Mouse (Mus musculus): ENCODE results near the gene Gcnt3.

The Gcnt3 gene

GRCm38 (mm10) chr9:70037988-70038387, at the start of gene Gcnt3:
Gcnt3 (minus strand) TSS chr9:70038088.
- no peak for DNase-seq (ENCODE audit: low spot score)

GRCm38 (mm10) chr9:70087379-70087778, 49.5 kb upstream of the Gcnt3 start:
- DNase-seq (ENCODE audit: low spot score) = no peak

- no peak for DNase-seq (ENCODE audit: low spot score)
Observed at GRCm38 (mm10) chr9:70086091-70086490, 48.2 kb upstream of the Gcnt3 start.

GRCm38 (mm10) chr9:70084107-70084506, 46.2 kb upstream of the Gcnt3 start:
- no peak for DNase-seq (ENCODE audit: low spot score)

- no peak for DNase-seq (ENCODE audit: low spot score)
Observed at GRCm38 (mm10) chr9:70082357-70083204, 44.7 kb upstream of the Gcnt3 start.

- DNase-seq (ENCODE audit: low spot score) = no peak
Observed at GRCm38 (mm10) chr9:70081767-70082166, 43.9 kb upstream of the Gcnt3 start.

GRCm38 (mm10) chr9:70080976-70081375, 43.1 kb upstream of the Gcnt3 start:
- DNase-seq (ENCODE audit: low spot score) = no peak

- DNase-seq (ENCODE audit: low spot score) = no peak
Observed at GRCm38 (mm10) chr9:70080027-70080800, 42.3 kb upstream of the Gcnt3 start.

- DNase-seq (ENCODE audit: low spot score) = no peak
Observed at GRCm38 (mm10) chr9:70078034-70078433, 40.1 kb upstream of the Gcnt3 start.

- no peak for DNase-seq (ENCODE audit: low spot score)
Observed at GRCm38 (mm10) chr9:70077170-70077569, 39.3 kb upstream of the Gcnt3 start.

- DNase-seq (ENCODE audit: low spot score) = no peak
Observed at GRCm38 (mm10) chr9:70072387-70072786, 34.5 kb upstream of the Gcnt3 start.

- peak; percentile 28 for DNase-seq (ENCODE audit: low spot score)
Observed at GRCm38 (mm10) chr9:70069961-70070435, 32.1 kb upstream of the Gcnt3 start.

- DNase-seq (ENCODE audit: low spot score) = no peak
Observed at GRCm38 (mm10) chr9:70067497-70067896, 29.6 kb upstream of the Gcnt3 start.

GRCm38 (mm10) chr9:70062012-70062411, 24.1 kb upstream of the Gcnt3 start:
- DNase-seq (ENCODE audit: low spot score) = no peak

- no peak for DNase-seq (ENCODE audit: low spot score)
Observed at GRCm38 (mm10) chr9:70053411-70053810, 15.5 kb upstream of the Gcnt3 start.

GRCm38 (mm10) chr9:70052730-70053129, 14.8 kb upstream of the Gcnt3 start:
- DNase-seq (ENCODE audit: low spot score) = no peak

- DNase-seq (ENCODE audit: low spot score) = no peak
Observed at GRCm38 (mm10) chr9:70049839-70050238, 12.0 kb upstream of the Gcnt3 start.

GRCm38 (mm10) chr9:70049416-70049783, 11.5 kb upstream of the Gcnt3 start:
- DNase-seq (ENCODE audit: low spot score) = no peak

- DNase-seq (ENCODE audit: low spot score) = no peak
Observed at GRCm38 (mm10) chr9:70048751-70049415, 11.0 kb upstream of the Gcnt3 start.

- DNase-seq (ENCODE audit: low spot score) = no peak
Observed at GRCm38 (mm10) chr9:70048280-70048679, 10.4 kb upstream of the Gcnt3 start.

- no peak for DNase-seq (ENCODE audit: low spot score)
Observed at GRCm38 (mm10) chr9:70047839-70048238, 10.0 kb upstream of the Gcnt3 start.

- DNase-seq (ENCODE audit: low spot score) = no peak
Observed at GRCm38 (mm10) chr9:70046255-70046654, 8.4 kb upstream of the Gcnt3 start.

- DNase-seq (ENCODE audit: low spot score) = no peak
Observed at GRCm38 (mm10) chr9:70044865-70045264, 7.0 kb upstream of the Gcnt3 start.
